Mouse (Mus musculus) CH12.LX (cell line): ENCODE results near the gene Fam149a. TPM values are rescaled to one million over a fixed set of nuclear protein-coding genes. Genes with fewer than 3 reads are reported as not detected.

Experiments used
- DNase-seq: peaks from one replicate; pipeline ENCODE4 v3.0.0-alpha.2; 2013; ENCODE audit errors: extremely low read depth
- H3K27ac ChIP-seq: 2 replicates; pipeline ENCODE4 v1.5.1; 2012; ENCODE audit warnings: low read depth, mild to moderate bottlenecking, control low read depth, moderate library complexity; ENCODE audit not compliant: insufficient read depth
- H3K27me3 ChIP-seq: replicated peaks from 2 replicates; pipeline ENCODE3; 2012; ENCODE audit warnings: inconsistent platforms
- H3K36me3 ChIP-seq, 2 experiments: replicated peaks in 1 of 2; 2 replicates each; pipeline versions ENCODE3 to v1.6.1; 2012; ENCODE audit warnings: inconsistent platforms in 1 of 2, low read length in 1 of 2, mild to moderate bottlenecking in 1 of 2, mixed read lengths in 1 of 2, moderate library complexity in 1 of 2; ENCODE audit not compliant: control insufficient read depth in 1 of 2, insufficient read depth in 1 of 2
- H3K4me1 ChIP-seq, 2 experiments: 2 replicates each; pipeline ENCODE4 v1.6.1; 2012; ENCODE audit warnings: inconsistent platforms in 1 of 2, moderate library complexity in 1 of 2; ENCODE audit not compliant: insufficient read depth in 2 of 2, control insufficient read depth in 1 of 2
- H3K4me2 ChIP-seq: 2 replicates; pipeline ENCODE4 v1.6.1; 2012; ENCODE audit warnings: low read depth, mild to moderate bottlenecking, control low read depth; ENCODE audit not compliant: poor library complexity, insufficient read depth, severe bottlenecking
- H3K4me3 ChIP-seq, 3 experiments: fragments of 150-350 bp in 1 of 3; sonication (generic) in 1 of 3; replicated peaks in 1 of 3; 2 replicates each; pipeline versions ENCODE3 to v1.5.1; 2011 to 2012; ENCODE audit warnings: low read depth in 2 of 3, low read length in 2 of 3, mild to moderate bottlenecking in 2 of 3, moderate library complexity in 2 of 3, control low read depth in 1 of 3, improper control_type of control experiment in 1 of 3, inconsistent platforms in 1 of 3, mixed read lengths in 1 of 3; ENCODE audit not compliant: poor library complexity in 1 of 3
- H3K79me2 ChIP-seq: replicated peaks from 2 replicates; pipeline ENCODE4 v1.6.1; 2012; ENCODE audit warnings: mild to moderate bottlenecking, moderate library complexity; ENCODE audit not compliant: control insufficient read depth, poor library complexity, insufficient read depth, severe bottlenecking; ENCODE audit errors: extremely low read depth
- H3K9ac ChIP-seq: 2 replicates; pipeline ENCODE4 v1.6.1; 2012; ENCODE audit warnings: low read depth, mild to moderate bottlenecking, control low read depth, moderate library complexity; ENCODE audit not compliant: insufficient read depth
- H3K9me3 ChIP-seq: replicated peaks from 2 replicates; pipeline ENCODE3; 2012; ENCODE audit warnings: low read length, inconsistent platforms, mixed read lengths
- BHLHE40 ChIP-seq: IDR thresholded peaks from 2 replicates; pipeline ENCODE4 v1.6.1; 2011; ENCODE audit warnings: mild to moderate bottlenecking, low read depth, low read length, improper control_type of control experiment
- CHD2 ChIP-seq: IDR thresholded peaks from 2 replicates; pipeline ENCODE4 v1.6.1; 2011; ENCODE audit warnings: low read length, improper control_type of control experiment
- CTCF ChIP-seq, 2 experiments: IDR thresholded peaks in 1 of 2; conservative IDR thresholded peaks in 1 of 2; 2 replicates each; pipeline ENCODE4 v1.5.1; 2011 to 2012; ENCODE audit warnings: low read depth in 2 of 2, low read length in 2 of 2, improper control_type of control experiment in 1 of 2, inconsistent platforms in 1 of 2, mild to moderate bottlenecking in 1 of 2, moderate library complexity in 1 of 2
- ELF1 ChIP-seq: IDR thresholded peaks from 2 replicates; pipeline ENCODE4 v1.6.1; 2014; ENCODE audit warnings: low read depth, mild to moderate bottlenecking, inconsistent platforms, low read length, improper control_type of control experiment
- ETS1 ChIP-seq: conservative IDR thresholded peaks from 2 replicates; pipeline ENCODE4 v1.6.1; 2012; ENCODE audit warnings: low read depth, mild to moderate bottlenecking, inconsistent platforms, low read length, improper control_type of control experiment, moderate library complexity
- GABPA ChIP-seq: IDR thresholded peaks from 2 replicates; pipeline ENCODE4 v1.6.1; 2012; ENCODE audit warnings: low read depth, low read length, improper control_type of control experiment, inconsistent platforms; ENCODE audit not compliant: insufficient replicate concordance
- HCFC1 ChIP-seq: IDR thresholded peaks from 2 replicates; pipeline ENCODE4 v1.6.1; 2012; ENCODE audit warnings: low read depth, mild to moderate bottlenecking, inconsistent platforms, low read length, improper control_type of control experiment
- MAZ ChIP-seq: IDR thresholded peaks from 2 replicates; pipeline ENCODE4 v1.6.1; 2012; ENCODE audit warnings: low read depth, mild to moderate bottlenecking, inconsistent platforms, low read length, improper control_type of control experiment, moderate library complexity
- MYC ChIP-seq: IDR thresholded peaks from 2 replicates; pipeline ENCODE4 v1.6.1; 2011; ENCODE audit warnings: low read depth, mild to moderate bottlenecking, improper control_type of control experiment, low read length
- RAD21 ChIP-seq: IDR thresholded peaks from 2 replicates; pipeline ENCODE4 v1.6.1; 2011; ENCODE audit warnings: low read depth, mild to moderate bottlenecking, low read length, improper control_type of control experiment, moderate library complexity
- SIN3A ChIP-seq: IDR thresholded peaks from 2 replicates; pipeline ENCODE4 v1.6.1; 2012; ENCODE audit warnings: low read length, improper control_type of control experiment, inconsistent platforms
- SMC3 ChIP-seq: IDR thresholded peaks from 2 replicates; pipeline ENCODE4 v1.6.1; 2011; ENCODE audit warnings: low read depth, low read length, improper control_type of control experiment
- TBP ChIP-seq: conservative IDR thresholded peaks from 2 replicates; pipeline ENCODE4 v1.6.1; 2011; ENCODE audit warnings: low read depth, low read length, improper control_type of control experiment
- TCF12 ChIP-seq: IDR thresholded peaks from 2 replicates; pipeline ENCODE4 v1.6.1; 2014; ENCODE audit warnings: low read depth, mild to moderate bottlenecking, inconsistent platforms, low read length, improper control_type of control experiment
- USF2 ChIP-seq: conservative IDR thresholded peaks from 2 replicates; pipeline ENCODE4 v1.6.1; 2011; ENCODE audit warnings: low read depth, low read length, improper control_type of control experiment
- ZC3H11A ChIP-seq: IDR thresholded peaks from 2 replicates; pipeline ENCODE4 v1.6.1; 2012; ENCODE audit warnings: low read depth, mild to moderate bottlenecking, inconsistent platforms, low read length, improper control_type of control experiment
- ZMIZ1 ChIP-seq: IDR thresholded peaks from 2 replicates; pipeline ENCODE4 v1.6.1; 2012; ENCODE audit warnings: low read depth, mild to moderate bottlenecking, inconsistent platforms, low read length, improper control_type of control experiment
- ZNF384 ChIP-seq: IDR thresholded peaks from 2 replicates; pipeline ENCODE4 v1.6.1; 2012; ENCODE audit warnings: low read depth, low read length, improper control_type of control experiment, inconsistent platforms
- dilution Hi-C: fragments of 300-500 bp; cut with MboI; formaldehyde crosslinking; loops from 2 replicates; pipeline ENCODE4 v1.14.3; 2020; ENCODE audit warnings: low sequenced_read_pairs; ENCODE audit not compliant: extremely low pct_unique_long_range_greater_than_20kb, extremely low pct_ligation_motif_present
- in situ Hi-C: fragments of 300-500 bp; cut with MboI; formaldehyde crosslinking; loops from 3 replicates; pipeline ENCODE4 v1.14.3; 2019; ENCODE audit warnings: low sequenced_read_pairs, low pct_ligation_motif_present, low pct_unique_long_range_greater_than_20kb, mixed read lengths
- polyA plus RNA-seq: library from polyadenylated mRNA; unstranded; fragments of >175 nt; gene quantifications from 2 replicates; pipeline ENCODE4 v1.2.1, GENCODE M21; 2012; ENCODE audit warnings: low read depth; ENCODE audit not compliant: insufficient read length
- total RNA-seq, 2 experiments: library from RNA; depleted of rRNA; stranded (reverse); fragments of 300-350 nt in 1 of 2; fragments of >200 nt in 1 of 2; gene quantifications; 2 replicates each; pipeline ENCODE4 v1.2.3; 2012 to 2014

Fam149a gene
- total and polyA plus RNA-seq, 3 experiments = not detected

DNA sequence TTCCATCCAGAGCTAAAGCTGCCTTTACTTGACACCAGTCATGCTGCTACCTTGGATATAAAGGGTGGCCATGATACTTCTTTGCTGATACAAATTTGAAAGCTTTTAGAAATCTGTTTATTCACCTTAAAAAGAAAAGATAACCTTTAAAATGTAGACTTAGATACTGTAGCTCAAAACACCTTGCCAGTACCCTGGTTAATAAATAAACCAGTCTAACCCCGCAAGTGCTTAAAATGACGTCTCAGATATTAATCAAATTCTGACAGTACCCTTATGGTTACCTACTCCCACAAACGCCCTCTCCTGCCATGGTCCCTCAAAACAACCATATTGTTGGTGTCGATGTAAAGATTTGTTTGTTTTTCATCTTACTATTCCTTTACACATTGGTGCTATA, 57.9 kb downstream of the Fam149a start:
- Histone ChIP-seq H3K4me1 (no peaks in the 10 kb centered on the region), H3K9ac (no peak overlapping the region), H3K79me2 (no peaks in the 10 kb centered on the region), H3K27ac (no peak overlapping the region), H3K27me3 (no peaks in the 10 kb centered on the region)
- in situ Hi-C loops = no loop called here
- no peak for DNase-seq
- TF ChIP-seq MAZ (no peak), TCF12 (no peak), SMC3 (no peak), TBP (no peak), HCFC1 (no peak), USF2 (no peak), ELF1 (no peak), ZNF384 (no peak)
- TF ChIP-seq, all 38 proteins: peak for 0
- H3K36me3 ChIP-seq = peaks cover 0 to 4% of the 10 kb centered on the region in 2 experiments
- no peak overlapping the region for H3K4me2 ChIP-seq
- no peak overlapping the region for H3K4me3 ChIP-seq
- H3K9me3 ChIP-seq = no peaks in the 10 kb centered on the region
- dilution Hi-C loops = no loop called here

DNA sequence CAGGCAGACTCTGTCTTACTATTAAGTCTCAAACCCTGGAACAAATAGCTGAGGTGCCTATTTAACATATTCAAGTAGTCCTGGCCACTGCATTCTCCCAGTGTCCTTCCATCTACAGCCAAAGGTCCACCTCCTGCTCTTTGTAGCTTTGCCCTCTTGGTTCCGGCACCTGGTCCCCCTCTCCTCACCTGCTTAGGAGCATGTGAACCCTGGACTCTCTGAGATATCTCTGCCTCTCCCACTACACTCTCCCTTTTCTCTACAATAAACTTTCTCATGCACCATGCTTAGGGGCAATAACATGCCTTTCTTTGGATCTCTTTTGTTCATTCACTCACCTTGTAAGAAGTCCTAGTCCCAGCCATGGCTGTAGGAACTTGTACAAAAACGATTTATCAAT, 60.7 kb downstream of the Fam149a start:
- Histone ChIP-seq H3K9ac (no peak overlapping the region), H3K4me1 (no peaks in the 10 kb centered on the region), H3K9me3 (no peaks in the 10 kb centered on the region), H3K4me2 (no peak overlapping the region), H3K4me3 (no peak overlapping the region), H3K27ac (no peak overlapping the region), H3K36me3 (peaks cover 0 to 4% of the 10 kb centered on the region in 2 experiments), H3K27me3 (no peaks in the 10 kb centered on the region), H3K79me2 (no peaks in the 10 kb centered on the region)
- dilution Hi-C loops = no loop called here
- DNase-seq = no peak
- no peak for TF ChIP-seq HCFC1
- no peak for TF ChIP-seq GABPA
- no peak for TF ChIP-seq ZC3H11A
- no peak for TF ChIP-seq CHD2
- TF ChIP-seq SIN3A = no peak
- TF ChIP-seq BHLHE40 = no peak
- no peak for TF ChIP-seq ETS1
- TF ChIP-seq MYC = no peak
- TF ChIP-seq CTCF (conservative IDR thresholded peaks at IDR 0.05 in 1 of 2, IDR thresholded peaks at IDR 0.05 in 1 of 2; ENCODE audit: low read depth in 2 of 2, low read length in 2 of 2) = no peak
- in situ Hi-C loops = no loop called here

DNA sequence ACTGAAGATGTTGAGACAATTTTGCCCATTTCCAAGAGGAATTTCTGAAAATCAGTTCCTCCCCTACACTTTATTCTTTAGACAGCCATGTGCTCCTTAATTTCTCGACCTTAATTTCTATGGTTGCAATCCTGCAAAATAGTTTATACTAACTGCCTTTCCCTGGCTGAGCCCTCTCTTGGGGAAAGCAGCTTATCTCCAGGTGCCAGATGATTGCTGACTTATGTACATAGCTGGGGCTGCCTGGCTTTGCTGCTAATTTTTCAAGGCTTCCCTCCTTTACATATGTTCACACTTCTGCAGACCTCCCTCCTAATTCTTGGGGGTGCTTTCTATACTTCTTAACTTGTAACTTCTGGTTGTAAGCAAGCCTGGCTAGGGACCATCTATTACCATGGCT, 61.2 kb downstream of the Fam149a start:
- TF ChIP-seq ZMIZ1 = no peak
- TF ChIP-seq GABPA = no peak
- TF ChIP-seq MYC = no peak
- no peak for TF ChIP-seq RAD21
- no peak overlapping the region for H3K4me3 ChIP-seq
- no peak for DNase-seq
- no peak overlapping the region for H3K9ac ChIP-seq
- H3K27me3 ChIP-seq = no peaks in the 10 kb centered on the region
- dilution Hi-C loops (no loop called here), in situ Hi-C loops (no loop called here)
- no peak overlapping the region for H3K27ac ChIP-seq
- no peaks in the 10 kb centered on the region for H3K4me1 ChIP-seq
- peaks cover 0 to 4% of the 10 kb centered on the region in 2 experiments for H3K36me3 ChIP-seq
- no peak overlapping the region for H3K4me2 ChIP-seq
- no peaks in the 10 kb centered on the region for H3K9me3 ChIP-seq
- no peaks in the 10 kb centered on the region for H3K79me2 ChIP-seq
